Mouse (Mus musculus) mouse trophoblast stem cell (cell line): ENCODE results near the gene Arl15.

Experiments used
- in situ Hi-C, 2 experiments: fragments of 300-500 bp; cut with MseI, MboI; formaldehyde crosslinking; loops; 2 replicates in 1 of 2; 3 replicates in 1 of 2; pipeline ENCODE4 v1.15.1; 2025

Gene Arl15

GRCm38 (mm10) chr13:113914551-113914971 lies 120.3 kb downstream of the Arl15 start:
- in situ Hi-C loops: no loop called here

GRCm38 (mm10) chr13:113915700-113916099 lies 121.4 kb downstream of the Arl15 start:
- in situ Hi-C loops: no loop called here

DNA sequence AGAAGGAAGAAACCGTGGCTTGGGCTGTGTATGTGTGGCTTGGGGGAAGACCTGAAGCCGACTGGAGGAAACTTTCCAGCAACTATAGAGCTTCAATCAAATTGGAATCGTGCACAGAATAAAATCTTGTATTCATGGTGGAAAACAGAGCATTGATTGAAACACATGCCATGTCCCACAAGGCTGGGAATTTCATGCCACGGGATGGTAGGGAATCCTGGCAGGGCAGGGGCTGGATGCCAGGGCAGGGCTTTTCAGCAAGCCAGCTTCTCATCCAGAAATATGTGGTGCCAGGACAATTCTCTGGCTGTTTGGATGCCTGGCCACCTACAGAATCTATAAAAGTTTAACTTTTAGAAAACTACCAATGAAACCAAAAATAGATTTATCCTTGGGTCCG lies 122.5 kb downstream of the Arl15 start:
- in situ Hi-C loops: no loop called here

- in situ Hi-C loops: no loop called here
These were observed 123.1 kb downstream of the Arl15 start for GRCm38 (mm10) chr13:113917376-113917775.

DNA sequence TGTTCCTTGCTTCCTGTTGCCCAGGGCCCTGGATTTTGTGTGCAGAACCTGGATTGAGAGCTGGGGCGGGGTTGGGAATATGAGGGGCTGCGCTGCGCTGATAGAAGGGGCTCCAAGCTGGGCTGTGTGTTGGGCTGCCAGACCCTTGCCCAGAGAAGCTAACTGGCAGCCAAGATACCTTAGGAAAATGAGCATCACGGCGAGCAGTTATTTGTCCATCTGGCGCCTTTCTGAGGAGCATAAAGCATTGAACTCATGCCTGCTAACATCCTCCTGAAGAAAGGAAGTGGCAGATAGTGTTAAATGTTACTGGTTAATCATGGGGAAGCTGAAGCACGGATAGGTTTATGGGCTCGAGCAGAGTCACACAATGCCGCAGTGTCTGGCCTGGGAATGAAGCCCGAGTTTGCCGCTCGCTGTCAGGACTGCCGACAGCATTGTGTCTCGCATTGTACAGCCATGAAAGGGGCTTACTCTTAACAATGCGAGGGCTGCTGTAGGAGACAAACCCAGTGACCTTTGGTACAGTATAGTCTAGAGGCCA lies 123.6 kb downstream of the Arl15 start:
- in situ Hi-C loops: no loop called here

- in situ Hi-C loops: no loop called here
These were observed 124.4 kb downstream of the Arl15 start for GRCm38 (mm10) chr13:113918668-113919067.

DNA sequence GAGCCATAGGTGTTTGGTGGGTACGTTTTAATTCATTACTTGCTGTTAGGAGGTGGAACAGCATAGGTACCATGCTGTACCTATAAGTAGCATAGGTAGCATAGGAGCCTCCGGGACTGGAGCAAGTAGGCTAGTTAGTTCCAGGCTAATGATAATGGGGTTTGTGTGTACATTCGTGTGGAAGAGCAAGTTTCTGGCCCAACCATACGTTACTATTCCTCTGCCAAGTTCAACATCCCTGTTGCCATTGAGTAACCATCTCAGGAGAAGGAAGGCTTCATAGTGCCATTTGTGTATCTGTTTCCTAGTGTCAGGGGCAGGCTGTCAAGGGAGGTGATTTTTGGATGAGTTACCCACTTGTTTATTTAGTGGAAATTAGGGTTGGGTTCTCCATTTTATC lies 141.4 kb downstream of the Arl15 start:
- in situ Hi-C loops: no loop called here

- in situ Hi-C loops: no loop called here
These were observed 142.9 kb downstream of the Arl15 start for GRCm38 (mm10) chr13:113937231-113937630.

DNA sequence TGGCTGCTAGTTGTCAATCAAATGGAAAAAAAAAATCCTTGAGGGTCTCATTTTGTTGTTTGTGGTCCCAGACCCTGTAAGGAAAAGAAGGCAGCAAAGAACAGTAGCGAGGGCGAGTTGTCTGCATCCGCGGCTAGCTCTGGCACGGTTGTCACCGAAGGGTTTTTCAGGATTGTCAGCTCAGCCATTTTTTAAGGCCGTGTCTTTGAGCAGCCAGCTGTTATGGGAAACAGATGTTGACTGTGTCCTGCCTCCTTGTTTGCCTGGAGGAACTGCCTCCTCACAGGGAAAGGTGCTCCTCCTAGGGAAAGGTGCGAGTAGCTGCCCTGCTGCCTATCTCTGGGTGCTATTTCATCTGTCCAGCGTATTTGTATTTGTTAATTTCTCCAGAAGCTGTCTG lies 144.3 kb downstream of the Arl15 start:
- in situ Hi-C loops: no loop called here

GRCm38 (mm10) chr13:113939097-113939496 lies 144.8 kb downstream of the Arl15 start:
- in situ Hi-C loops: no loop called here

GRCm38 (mm10) chr13:113939681-113940080 lies 145.4 kb downstream of the Arl15 start:
- in situ Hi-C loops: no loop called here

- in situ Hi-C loops: no loop called here
These were observed 145.8 kb downstream of the Arl15 start for GRCm38 (mm10) chr13:113940151-113940550.

GRCm38 (mm10) chr13:113941943-113942342 lies 147.6 kb downstream of the Arl15 start:
- in situ Hi-C loops: no loop called here

DNA sequence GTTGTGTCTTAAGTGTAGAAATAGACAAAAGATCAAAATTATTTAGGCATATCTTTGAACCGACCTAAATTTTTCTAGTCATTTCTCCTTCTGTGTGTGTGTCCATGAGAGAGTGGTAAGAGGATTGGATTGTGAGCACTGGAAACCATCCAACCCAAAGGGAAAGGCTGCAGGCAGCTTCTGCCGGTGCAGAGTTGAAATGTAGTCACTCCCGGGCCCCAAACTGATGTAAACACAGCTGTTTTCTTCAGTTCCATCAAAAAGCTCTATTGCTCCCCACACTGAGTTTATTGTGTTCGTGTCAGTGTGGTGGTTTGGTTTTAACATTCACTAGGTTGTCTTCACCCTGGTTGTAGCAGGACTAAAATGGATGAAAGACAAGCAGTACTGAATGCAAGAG lies 153.2 kb downstream of the Arl15 start:
- in situ Hi-C loops: no loop called here

DNA sequence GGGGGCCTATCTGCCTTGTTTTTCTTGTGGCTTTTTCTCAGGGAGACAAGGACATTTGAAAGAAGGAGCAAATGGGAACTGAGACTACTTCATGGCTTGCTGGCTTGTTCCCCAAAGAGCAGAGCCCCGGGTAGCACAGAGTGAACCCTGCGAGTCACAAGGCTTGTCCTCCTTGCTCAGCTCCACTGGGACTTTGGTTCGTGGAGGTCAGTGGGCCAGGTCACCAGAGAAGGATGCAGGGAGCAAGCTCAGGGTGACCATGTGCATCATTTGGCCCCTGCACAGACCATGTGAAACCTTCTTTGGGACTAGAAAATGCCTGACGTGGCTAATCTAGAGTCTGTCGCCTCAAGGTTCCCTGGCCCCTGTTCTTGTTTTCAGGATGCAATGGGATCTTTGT lies 155.4 kb downstream of the Arl15 start:
- in situ Hi-C loops: no loop called here

- in situ Hi-C loops: no loop called here
These were observed 155.8 kb downstream of the Arl15 start for GRCm38 (mm10) chr13:113950131-113950530.

GRCm38 (mm10) chr13:113957438-113957837 lies 163.1 kb downstream of the Arl15 start:
- in situ Hi-C loops: no loop called here

DNA sequence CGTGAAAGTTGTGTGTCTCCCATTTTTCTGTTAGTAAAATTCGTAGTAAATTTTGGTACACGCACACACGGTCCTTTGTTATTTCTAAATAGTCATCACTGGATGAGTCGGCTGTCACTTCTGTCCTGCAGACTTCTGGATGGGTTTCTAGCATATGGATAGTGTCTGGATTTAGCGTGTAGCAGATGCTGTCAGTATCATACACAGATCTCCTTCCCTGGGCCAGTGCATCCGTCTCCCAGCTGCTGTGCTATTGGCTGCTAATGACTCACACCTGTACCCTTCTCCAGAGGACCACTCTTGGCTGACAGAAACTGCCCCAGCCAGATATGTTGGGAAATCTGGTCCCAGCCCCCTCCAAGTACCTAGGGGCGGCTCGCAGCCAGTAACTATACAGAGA lies 170.6 kb downstream of the Arl15 start:
- in situ Hi-C loops: no loop called here

- in situ Hi-C loops: no loop called here
These were observed 176.4 kb downstream of the Arl15 start for GRCm38 (mm10) chr13:113970706-113971105.

GRCm38 (mm10) chr13:113972401-113972800 lies 178.1 kb downstream of the Arl15 start:
- in situ Hi-C loops: no loop called here

GRCm38 (mm10) chr13:113974866-113975265 lies 180.6 kb downstream of the Arl15 start:
- in situ Hi-C loops: no loop called here

GRCm38 (mm10) chr13:113975722-113976121 lies 181.4 kb downstream of the Arl15 start:
- in situ Hi-C loops: no loop called here

GRCm38 (mm10) chr13:113976936-113977335 lies 182.6 kb downstream of the Arl15 start:
- in situ Hi-C loops: no loop called here

- in situ Hi-C loops: no loop called here
These were observed 186.6 kb downstream of the Arl15 start for GRCm38 (mm10) chr13:113980739-113981460.
